Mouse (Mus musculus) spleen, postnatal 14 days (tissue): ENCODE results near the gene Mbd4.

Experiments
- DNase-seq, 2 experiments: peaks; one replicate each; pipeline ENCODE4 v3.0.0; 2021 to 2022; ENCODE audit warnings: low spot score in 2 of 2

Gene Mbd4

GRCm38 (mm10) chr6:115814104-115814503, 39.1 kb downstream of the Mbd4 start:
- peak; percentile 34 to 52 for DNase-seq

DNA sequence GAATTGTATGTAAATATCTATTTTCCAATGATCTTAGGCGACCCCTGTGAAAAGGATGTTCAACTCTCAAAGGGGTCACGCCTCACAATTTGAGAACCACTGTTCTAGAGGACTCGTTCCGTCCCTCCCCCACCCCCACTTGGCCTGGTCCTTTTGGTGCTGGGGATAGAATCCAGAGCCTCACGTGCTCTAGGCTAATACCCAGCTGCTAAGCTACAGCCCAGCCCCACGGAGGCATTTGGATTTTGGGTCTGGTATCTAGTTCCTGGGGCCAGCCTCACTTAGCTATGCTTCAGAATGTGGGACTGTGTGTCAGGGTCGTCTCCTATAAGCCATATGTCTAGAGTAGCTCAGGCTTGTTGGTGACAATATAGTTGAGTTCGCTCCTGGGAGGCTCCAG, 41.6 kb downstream of the Mbd4 start:
- DNase-seq = no peak

GRCm38 (mm10) chr6:115808488-115809231, 44.5 kb downstream of the Mbd4 start, which contains the start of gene Rpl32:
TSS of gene Rpl32 (minus strand) at chr6:115808747.
- DNase-seq = peak; percentile 71 to 80

DNA sequence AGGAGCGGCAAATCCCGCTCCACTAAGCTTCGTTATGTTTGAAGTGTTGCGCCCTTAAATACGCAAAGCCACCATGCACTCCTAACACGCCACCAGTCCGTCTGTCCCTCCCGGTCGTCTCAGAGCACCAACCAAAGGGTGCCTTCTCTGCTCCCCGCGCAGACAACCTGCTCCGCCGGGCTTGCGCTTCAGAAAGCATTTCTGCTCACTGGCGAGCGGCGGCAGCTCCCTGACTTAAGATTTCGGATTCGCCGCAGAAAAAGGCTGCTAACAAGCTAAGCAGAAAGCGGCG, 45.0 kb downstream of the Mbd4 start:
- no peak for DNase-seq

DNA sequence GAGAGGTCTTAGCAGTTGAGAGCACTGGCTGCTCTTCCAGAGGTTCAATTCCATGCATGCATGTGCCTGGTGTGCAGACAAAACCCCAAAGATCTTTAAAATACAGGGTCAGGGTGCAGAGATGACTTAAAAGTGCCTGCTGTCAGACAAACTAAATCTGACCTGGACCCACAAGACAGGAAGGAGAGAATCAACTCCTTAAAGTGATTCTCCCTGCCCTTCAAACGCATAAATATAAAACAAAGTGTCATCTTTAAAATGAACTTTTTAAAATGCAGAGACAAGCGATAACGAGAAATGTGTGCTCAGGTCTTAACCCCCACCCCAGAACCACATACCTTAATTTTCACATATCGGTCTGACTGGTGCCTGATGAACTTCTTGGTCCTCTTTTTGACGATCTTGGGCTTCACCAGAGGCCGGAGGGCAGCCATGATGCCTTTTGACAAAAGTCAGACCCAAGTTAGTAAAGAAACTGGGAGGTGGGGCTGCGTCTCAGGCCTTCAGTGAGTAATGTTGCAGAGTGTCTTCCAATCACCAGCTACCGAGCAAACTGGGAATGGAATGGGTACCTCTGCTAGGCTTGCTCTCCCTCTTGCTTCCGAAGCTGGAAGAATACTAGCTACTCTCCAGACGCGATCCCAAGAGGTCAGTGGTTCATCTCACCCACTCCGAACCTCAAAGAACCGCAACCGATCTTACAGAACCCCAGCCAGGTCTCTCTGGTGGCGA, 45.5 kb downstream of the Mbd4 start:
- DNase-seq = no peak

GRCm38 (mm10) chr6:115804432-115805192, 48.6 kb downstream of the Mbd4 start:
- no peak for DNase-seq

GRCm38 (mm10) chr6:115803541-115804382, 49.4 kb downstream of the Mbd4 start:
- DNase-seq = peak in 1 of 2 experiments; percentile 51

DNA sequence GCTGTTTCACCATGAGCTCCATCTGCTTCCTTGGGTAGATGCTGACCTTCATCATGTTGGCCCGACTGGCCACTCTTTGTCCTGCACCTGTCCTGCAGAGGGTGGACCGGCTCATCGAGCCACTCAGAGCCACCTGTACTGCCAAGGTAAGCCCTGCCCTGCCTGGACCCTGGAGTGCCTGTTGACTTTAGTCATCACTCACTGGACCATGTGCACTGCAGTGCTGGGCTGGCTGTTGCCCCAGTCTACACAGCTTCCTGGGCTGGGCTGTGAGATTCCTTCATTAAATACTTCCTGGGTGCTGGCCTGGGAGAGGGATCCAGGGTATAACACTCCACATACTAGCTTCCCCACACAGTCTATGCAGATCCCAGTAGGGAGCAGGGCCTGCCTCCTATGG, 51.4 kb downstream of the Mbd4 start:
- DNase-seq = no peak

DNA sequence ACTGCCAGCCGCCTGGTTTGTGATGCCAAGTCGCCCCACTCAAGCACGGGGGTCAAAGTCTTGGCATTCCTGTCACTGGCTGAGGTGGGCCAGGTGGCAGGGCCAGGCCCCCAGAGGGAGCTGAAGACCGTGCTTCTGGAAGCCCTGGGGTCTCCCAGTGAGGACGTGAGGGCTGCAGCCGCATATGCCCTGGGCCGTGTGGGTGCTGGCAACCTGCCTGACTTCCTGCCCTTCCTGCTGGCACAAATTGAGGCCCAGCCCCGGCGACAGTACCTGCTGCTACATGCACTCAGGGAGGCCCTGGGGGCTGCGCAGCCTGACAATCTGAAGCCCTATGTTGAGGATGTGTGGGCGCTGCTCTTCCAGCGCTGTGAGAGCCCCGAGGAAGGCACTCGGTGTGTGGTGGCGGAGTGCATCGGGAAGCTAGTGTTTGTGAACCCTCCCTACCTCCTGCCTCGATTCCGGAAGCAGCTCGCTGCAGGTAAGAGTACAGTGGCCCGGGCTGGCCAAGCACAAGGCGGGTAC, 60.4 kb downstream of the Mbd4 start:
- no peak for DNase-seq

GRCm38 (mm10) chr6:115791842-115792686, 61.1 kb downstream of the Mbd4 start:
- DNase-seq = no peak

DNA sequence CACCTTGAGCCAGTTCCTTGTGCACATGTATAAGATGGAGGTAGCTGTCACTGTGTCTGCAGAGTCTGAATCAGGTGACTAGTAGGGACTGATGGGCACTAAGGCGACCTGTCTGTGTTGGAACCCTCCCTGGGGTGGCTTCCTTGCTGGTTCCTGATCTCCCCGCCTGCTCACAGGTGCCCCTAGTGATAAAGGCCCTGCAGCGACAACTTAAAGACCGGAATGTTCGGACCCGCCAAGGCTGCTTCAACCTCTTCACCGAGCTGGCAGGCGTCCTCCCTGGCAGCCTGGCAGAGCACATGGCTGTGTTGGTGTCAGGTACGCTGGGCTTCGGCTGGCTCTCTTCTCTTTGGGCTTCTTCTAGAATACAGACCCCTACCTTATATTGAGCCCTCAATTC, 62.2 kb downstream of the Mbd4 start:
- DNase-seq = no peak
